Mouse (Mus musculus): ENCODE measurements around the gene Myl6b.

The Myl6b gene

GRCm38 (mm10) chr10:128498590-128498989, at the start of gene Myl6b:
Gene Myl6b (minus strand): TSS chr10:128498685.
- DNase-seq (ENCODE audit: low spot score in 2 of 2) = peak; percentile 92 to 94

DNA sequence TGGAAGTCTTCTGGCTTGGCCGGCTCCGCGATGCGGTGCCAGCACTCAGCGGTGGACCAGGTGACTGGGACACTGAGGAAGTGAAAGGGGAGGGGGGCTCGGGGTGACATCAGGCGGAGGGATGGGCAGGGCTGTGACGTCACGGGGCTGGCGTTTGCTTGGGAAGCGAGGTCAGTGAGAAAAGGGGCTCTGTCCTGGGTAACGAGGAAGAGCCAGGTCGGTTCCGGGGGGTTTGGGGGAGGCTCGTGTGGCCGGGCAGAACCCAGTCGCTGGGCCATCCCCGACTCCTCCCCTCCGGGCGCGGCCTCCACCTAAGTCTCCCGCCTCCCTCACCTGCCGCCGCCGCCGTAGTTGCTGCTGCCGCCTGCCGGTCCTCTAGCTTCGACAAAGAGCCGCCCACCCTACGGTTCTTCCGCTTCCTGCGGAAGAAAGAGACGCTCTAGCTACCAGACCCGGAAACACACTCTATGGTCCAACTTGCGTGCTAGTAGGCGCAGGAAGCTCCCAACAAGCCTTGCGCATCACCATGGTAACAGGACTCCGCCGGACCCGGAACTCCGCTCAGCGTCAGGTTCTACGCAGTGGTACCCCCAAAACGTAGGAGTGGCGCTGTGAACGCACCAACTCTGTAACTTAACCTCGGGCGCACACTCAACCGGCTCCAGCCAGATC, 49.0 kb upstream of the Myl6b start, which contains the start of gene Zc3h10:
TSS of gene Zc3h10 (minus strand) at position 414 of the 672 bp plus-strand sequence.
- DNase-seq (ENCODE audit: low spot score in 2 of 2) = peak; percentile 92 to 95

- no peak for DNase-seq (ENCODE audit: low spot score in 2 of 2)
Measured at GRCm38 (mm10) chr10:128546787-128547186, 48.3 kb upstream of the Myl6b start.

- no peak for DNase-seq (ENCODE audit: low spot score in 2 of 2)
Measured at GRCm38 (mm10) chr10:128546361-128546760, 47.9 kb upstream of the Myl6b start.

- DNase-seq (ENCODE audit: low spot score in 2 of 2) = no peak
Measured at GRCm38 (mm10) chr10:128545570-128545898, 47.0 kb upstream of the Myl6b start.

DNA sequence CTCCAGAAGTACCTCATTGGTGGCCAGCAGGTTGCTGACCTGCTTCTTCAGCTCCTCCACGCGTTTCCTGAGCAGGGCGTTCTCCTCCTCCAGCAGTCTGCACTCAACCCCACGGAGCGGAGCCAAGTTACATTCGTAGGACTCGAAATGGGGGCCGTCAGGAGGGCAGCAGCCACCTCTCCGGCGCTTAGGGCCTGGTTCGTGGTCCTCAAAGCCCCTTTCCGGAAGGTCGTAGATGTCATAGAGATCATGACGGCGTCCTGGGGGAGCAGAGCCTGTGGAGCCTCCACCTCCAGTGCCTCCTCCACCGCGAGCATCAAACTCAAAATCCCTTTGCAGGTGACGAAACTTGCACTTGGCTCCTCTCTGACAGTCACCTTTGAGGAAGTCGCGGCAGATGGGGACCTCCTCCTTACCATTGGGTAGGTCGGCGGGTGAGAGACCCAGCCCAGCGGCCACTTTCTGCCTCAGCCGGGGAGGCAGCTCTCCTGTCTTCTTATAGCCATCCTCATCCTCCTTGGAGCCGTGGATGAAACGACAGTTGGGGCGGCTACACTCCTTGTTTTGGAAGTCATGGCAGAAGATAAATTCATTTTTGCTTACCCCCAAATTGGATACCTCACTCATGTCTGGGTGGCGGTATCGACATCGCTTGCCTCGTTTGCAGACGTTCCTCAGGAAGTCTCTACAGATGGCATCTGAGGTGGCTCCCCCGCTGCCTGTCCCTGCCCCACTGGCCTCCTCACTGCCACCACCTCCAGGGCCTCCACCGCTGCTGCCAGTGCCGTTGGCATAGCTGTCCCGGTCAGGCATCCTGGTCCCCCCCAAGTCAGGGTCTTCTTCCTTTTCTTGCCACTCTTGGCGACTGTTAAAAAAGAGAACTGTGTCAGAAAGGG, 46.4 kb upstream of the Myl6b start:
- DNase-seq (ENCODE audit: low spot score in 2 of 2) = peak in 1 of 2 experiments; percentile 25

DNA sequence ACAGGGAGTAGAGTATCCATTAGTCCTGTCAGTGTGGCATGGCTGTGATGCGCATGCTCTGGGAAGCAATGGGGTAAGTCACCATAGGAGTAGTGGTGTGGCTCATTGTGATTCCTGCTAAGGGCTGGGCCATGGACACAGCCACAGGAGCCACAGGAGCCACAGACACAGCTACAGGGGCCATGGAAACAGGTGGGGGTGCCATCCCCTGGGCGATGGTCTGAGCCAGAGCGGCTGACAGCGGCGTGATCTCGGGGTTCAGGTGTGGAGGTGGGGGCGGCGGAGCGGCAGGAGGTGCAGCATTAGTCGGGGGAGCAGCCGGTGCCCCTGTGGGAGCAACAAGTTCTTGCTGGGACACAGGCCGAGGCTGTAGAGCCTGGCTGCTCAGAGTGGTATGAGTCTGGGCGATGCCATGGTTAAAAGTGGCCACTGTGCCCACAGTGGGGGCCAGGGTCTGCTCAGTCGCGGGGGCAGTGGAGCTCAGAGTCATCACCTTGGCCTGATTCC, 45.7 kb upstream of the Myl6b start:
- DNase-seq (ENCODE audit: low spot score in 2 of 2) = no peak

- DNase-seq (ENCODE audit: low spot score in 2 of 2) = peak in 1 of 2 experiments; percentile 28
Measured at GRCm38 (mm10) chr10:128543100-128543499, 44.6 kb upstream of the Myl6b start.

- no peak for DNase-seq (ENCODE audit: low spot score in 2 of 2)
Measured at GRCm38 (mm10) chr10:128538340-128538870, 39.9 kb upstream of the Myl6b start.

DNA sequence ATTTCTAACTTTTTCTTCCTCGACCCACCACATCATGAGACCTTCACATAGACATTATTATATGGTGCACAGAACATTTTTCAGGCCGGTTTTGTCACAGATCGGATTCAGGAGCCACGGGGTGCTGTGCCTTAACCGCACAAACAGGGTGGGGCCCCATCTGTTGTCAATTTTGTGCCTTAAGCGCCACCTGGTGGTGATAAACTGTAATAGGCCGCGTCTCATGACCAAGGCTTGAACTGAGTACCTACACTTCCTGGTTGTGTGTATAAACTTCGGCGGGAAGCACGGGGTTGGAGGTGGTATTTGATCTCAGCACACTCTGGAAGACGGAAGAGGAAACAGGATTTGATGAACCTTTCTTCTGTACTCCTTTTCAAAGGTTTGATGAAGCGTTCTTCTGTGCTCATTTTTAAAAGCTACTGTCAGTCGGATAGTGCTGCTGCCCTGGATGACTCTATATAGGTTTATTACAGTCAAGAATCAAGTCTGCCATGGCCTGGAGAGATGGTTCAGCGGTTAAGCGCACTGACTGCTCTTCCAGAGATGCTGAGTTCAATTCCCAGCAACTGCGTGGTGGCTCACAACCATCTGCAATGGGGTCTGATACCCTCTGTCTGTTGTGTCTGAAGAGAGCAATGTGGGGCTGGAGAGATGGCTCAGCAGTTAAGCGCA, 37.9 kb upstream of the Myl6b start:
- DNase-seq (ENCODE audit: low spot score in 2 of 2) = peak; percentile 78 to 85

DNA sequence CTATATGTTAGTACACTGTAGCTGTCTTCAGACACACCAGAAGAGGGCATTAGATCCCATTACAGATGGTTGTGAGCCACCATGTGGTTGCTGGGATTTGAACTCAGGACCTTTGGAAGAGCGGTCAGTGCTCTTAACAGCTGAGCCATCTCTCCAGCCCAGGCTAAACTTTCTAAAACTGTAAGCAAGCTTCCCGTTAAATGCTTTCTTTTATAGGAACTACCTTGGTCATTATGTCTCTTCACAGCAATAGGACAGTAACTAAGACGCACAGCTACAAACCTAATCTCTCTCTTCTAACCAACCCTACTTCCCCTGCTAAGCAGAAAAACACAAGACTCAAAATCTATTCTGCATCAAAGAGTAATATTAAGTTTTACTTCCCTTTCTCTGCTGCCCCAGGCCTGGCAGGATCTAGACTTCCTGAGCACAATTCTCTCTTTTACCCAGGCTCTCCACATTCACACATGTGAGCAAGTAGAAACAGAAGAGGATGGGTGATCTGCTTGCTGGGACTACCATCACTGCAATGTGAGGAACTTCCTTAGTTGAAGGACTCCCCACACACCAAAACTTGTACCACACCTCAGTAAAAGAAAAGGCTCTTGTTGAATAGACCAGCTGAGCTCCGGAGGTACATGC, 37.3 kb upstream of the Myl6b start:
- DNase-seq (ENCODE audit: low spot score in 2 of 2) = no peak

DNA sequence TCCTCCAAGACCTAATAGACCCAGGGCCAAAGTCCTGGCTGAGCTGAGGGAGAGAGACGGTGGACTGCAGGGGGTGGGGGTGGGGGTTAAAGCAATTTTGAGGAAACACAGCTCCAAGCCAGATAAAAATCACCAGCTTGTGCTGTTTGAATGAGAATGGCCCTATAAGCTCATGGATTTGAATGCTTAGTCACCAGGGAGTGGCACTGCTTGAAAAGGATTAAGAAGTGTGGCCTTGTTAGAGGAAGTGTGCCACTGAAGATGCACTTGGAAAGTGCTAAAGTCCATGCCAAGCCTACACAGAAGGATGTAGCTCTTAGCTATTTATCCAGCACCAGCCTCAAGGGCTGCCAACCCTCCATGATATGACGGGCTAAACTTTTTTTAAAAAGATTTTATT, 36.7 kb upstream of the Myl6b start:
- DNase-seq (ENCODE audit: low spot score in 2 of 2) = no peak

GRCm38 (mm10) chr10:128526366-128527356, 28.2 kb upstream of the Myl6b start:
- DNase-seq (ENCODE audit: low spot score in 2 of 2) = no peak

GRCm38 (mm10) chr10:128525671-128526308, 27.3 kb upstream of the Myl6b start, which contains the start of gene Esyt1:
Gene Esyt1 (minus strand): TSS chr10:128525871.
- DNase-seq (ENCODE audit: low spot score in 2 of 2) = peak; percentile 86 to 91

- DNase-seq (ENCODE audit: low spot score in 2 of 2) = peak in 1 of 2 experiments; percentile 44
Measured at GRCm38 (mm10) chr10:128524732-128525662, 26.5 kb upstream of the Myl6b start.

DNA sequence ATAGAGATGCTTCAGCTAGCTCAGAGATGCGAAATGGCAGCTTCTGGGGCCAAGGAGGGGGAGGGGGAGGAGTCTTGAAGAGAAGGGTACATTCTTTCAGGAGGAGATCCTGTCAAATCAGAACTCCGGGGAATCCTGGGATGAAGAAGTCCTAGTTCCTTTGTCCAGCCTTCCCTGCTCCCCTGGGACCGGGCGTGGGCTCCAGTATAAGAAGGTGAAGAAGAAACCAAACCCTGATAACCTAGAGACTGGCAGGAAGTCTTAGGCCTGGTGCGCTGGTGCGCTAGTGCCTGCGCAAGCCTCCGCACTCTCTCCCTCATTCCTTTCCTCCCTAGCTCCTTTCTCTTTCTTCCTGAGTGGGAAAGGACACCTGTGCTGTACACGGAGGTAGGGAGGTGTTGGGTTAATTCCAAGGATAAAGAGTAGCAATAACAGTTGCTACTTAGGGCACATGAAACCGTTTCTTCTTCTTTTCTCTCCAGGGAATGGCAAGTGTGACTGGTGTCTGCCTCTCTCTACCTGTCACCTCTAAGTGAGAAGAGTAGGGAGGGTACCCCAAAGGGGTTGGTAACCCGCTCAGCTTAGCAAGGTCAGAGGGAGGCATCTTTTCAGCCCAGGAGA, 25.7 kb upstream of the Myl6b start:
- no peak for DNase-seq (ENCODE audit: low spot score in 2 of 2)

GRCm38 (mm10) chr10:128522351-128522750, 23.9 kb upstream of the Myl6b start:
- DNase-seq (ENCODE audit: low spot score in 2 of 2) = no peak

- DNase-seq (ENCODE audit: low spot score in 2 of 2) = no peak
Measured at GRCm38 (mm10) chr10:128520591-128520990, 22.1 kb upstream of the Myl6b start.
